Mouse (Mus musculus): ENCODE data around the gene Has1.

The Has1 gene

GRCm38 (mm10) chr17:17795527-17795926 lies 59.5 kb downstream of the Has1 start:
- no peak for DNase-seq (ENCODE audit: extremely low read depth, low read depth, low spot score)

Data from fat pad, adult 2 months (tissue).